Mouse (Mus musculus): ENCODE data around the gene Zfp281.

Gene Zfp281

DNA sequence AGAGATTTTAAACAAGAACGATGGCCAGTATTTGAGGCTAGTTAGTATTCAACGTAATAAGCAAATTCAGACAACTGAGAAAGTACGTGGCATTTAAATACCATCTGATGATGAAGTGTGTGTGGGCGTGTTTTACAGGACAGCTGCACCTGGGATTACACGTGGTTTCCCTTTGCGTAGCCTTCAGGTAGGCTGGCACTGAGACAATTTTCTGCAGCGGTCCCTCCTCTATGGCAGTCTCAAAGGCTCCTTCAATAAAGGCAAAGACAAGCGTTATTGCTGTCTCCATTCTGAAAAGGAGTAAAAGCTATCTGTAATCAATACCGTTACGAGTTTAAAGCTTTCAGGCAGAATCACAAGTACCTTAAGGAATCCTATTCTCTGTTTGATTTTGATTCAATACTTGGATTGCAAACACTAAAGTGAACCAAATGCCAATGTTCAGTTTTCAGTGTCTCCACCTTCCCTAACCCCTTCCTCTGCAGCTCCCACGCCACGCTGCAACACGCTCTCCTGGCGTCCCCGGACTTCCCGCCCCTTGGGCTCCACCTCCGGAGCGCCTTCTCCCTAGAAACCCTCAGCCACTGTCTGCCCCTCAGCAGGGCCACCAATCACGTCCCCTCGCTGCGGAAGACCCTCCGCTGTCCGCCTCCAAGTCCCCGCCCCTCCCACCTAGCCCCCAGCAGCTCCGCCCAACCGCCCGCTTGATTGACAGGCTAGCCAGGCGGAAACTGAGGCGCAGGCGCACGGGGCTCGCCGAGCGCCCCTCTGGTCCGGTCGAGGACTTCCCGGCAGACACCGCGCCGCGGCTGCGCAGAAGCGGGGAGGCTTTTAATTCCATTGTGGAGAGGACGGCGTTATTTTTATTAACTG lies at the start of gene Zfp281:
Zfp281 (plus strand) TSS at position 756 of the 873 bp plus-strand sequence.
- peak; percentile 94 to 95 for DNase-seq (ENCODE audit: low spot score in 2 of 2)

GRCm38 (mm10) chr1:136577890-136578663 lies 46.6 kb upstream of the Zfp281 start:
- no peak for DNase-seq (ENCODE audit: low spot score in 2 of 2)

DNA sequence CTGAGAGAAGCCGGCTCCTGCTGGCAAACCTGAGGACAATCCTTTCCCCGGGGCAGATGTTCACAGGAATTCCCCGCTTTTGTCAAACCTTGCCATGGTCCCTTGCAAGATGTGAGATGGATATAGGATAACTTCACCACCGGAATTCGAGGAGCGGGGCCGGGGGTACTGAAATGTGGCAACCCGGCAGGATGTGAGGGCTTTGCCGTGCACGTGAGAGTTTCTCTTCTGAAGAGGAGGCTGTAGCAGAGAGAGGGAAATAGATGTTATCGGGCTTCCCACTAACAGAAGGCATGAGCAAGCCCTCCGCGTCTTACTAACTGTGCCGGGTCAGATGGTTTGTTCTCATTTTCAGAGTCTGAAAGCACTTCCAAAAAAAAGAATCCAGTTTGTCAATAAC lies 45.3 kb upstream of the Zfp281 start:
- no peak for DNase-seq (ENCODE audit: low spot score in 2 of 2)

GRCm38 (mm10) chr1:136580266-136580665 lies 44.4 kb upstream of the Zfp281 start:
- DNase-seq (ENCODE audit: low spot score in 2 of 2): no peak

- DNase-seq (ENCODE audit: low spot score in 2 of 2): no peak
Measured at GRCm38 (mm10) chr1:136581841-136582240, 42.9 kb upstream of the Zfp281 start.

GRCm38 (mm10) chr1:136587761-136588405 lies 36.8 kb upstream of the Zfp281 start:
- no peak for DNase-seq (ENCODE audit: low spot score in 2 of 2)

GRCm38 (mm10) chr1:136588908-136589307 lies 35.8 kb upstream of the Zfp281 start:
- no peak for DNase-seq (ENCODE audit: low spot score in 2 of 2)

- no peak for DNase-seq (ENCODE audit: low spot score in 2 of 2)
Measured at GRCm38 (mm10) chr1:136592741-136593140, 32.0 kb upstream of the Zfp281 start.

DNA sequence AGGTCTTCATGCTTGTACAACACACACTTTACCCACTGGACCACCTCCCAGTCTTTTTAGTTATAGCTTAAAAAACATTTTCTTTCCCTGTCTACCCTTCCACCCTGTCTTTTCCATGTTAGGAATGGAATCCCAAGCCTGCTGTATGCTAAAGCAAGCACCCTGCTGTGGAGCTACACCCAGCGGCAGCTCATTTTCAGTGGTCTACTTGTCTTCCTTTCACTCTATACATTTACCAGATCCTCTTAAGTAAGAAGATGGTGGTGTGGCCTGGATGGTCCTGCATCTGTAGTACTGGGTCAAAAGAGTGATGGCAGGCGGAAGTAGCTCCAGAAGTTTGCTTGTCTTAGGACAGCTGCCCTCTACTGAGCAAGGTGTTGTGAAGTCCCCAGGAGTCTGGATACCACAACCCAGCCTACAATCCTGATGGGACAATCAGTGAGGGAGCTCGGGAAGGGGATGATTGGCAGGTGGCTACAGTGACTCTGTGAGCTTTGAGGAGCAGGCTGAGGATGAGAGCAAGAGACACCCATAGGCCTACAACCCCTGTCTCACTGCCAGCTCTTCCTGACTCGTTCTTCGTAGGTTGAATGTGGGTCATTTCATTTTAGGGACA lies 30.4 kb upstream of the Zfp281 start:
- DNase-seq (ENCODE audit: low spot score in 2 of 2): no peak

- DNase-seq (ENCODE audit: low spot score in 2 of 2): no peak
Measured at GRCm38 (mm10) chr1:136596821-136597220, 27.9 kb upstream of the Zfp281 start.

- no peak for DNase-seq (ENCODE audit: low spot score in 2 of 2)
Measured at GRCm38 (mm10) chr1:136598286-136598685, 26.4 kb upstream of the Zfp281 start.

DNA sequence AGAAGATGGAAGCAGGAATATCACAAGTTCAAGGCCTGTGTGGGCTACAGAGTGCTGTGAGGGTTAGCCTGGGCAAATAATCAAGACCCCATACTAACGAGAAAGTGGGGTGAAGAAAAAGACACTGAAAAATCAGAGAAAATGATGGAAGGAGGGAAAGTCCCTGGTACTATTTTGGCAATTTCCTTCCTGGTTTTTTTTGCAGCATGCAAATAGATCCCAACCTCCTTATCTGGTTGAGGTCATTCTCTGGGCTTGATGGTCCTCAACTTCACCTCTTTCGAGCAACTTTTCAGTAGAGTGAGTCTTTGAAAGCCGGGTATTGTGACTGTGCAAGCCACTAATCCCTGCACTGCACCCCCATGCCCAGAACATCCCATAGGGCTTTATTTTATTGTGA lies 24.6 kb upstream of the Zfp281 start:
- DNase-seq (ENCODE audit: low spot score in 2 of 2): no peak

- DNase-seq (ENCODE audit: low spot score in 2 of 2): no peak
Measured at GRCm38 (mm10) chr1:136600647-136601345, 23.9 kb upstream of the Zfp281 start.

- no peak for DNase-seq (ENCODE audit: low spot score in 2 of 2)
Measured at GRCm38 (mm10) chr1:136601346-136601888, 23.3 kb upstream of the Zfp281 start.

DNA sequence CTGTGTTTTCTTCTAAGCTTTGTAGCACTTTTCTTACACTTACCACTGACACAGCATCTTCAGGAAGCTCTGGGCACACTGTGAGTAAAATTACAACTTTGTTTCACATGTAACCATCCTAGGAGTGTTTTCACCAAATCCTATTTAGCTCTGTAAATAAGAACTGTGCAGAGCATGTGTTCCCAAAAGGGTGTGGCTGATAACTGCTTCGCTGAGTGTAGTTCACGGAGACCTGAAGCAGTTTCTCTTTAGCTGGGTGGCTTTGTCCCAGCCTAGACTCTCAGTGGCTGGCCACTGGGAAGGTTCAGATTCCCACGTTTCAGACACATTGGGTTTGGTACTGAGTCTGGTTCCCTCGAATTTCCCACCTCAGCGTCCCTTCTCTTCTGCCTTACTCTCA lies 22.4 kb upstream of the Zfp281 start:
- DNase-seq (ENCODE audit: low spot score in 2 of 2): no peak

GRCm38 (mm10) chr1:136604190-136604589 lies 20.5 kb upstream of the Zfp281 start:
- DNase-seq (ENCODE audit: low spot score in 2 of 2): no peak

DNA sequence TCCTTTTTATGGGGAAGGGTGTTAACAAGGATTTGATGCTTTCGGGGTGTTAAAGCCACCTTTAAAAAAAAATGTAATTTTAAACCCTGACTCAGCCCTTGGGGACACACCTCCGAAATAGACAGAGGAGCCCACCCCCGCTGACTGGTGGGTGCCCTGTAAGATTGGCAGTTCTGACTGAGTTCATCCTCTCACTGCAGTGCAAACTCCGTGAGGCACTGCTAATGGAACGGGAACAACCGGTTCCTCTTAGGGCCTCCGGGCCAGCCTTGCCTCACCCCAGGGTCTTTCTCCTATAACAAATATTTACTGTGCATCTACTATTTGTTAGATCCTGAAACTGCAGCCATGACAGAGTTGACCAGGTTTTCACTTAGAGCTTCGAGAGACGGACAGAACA lies 18.9 kb upstream of the Zfp281 start:
- DNase-seq (ENCODE audit: low spot score in 2 of 2): peak in 1 of 2 experiments; percentile 25

- DNase-seq (ENCODE audit: low spot score in 2 of 2): no peak
Measured at GRCm38 (mm10) chr1:136606278-136606677, 18.4 kb upstream of the Zfp281 start.

GRCm38 (mm10) chr1:136608339-136609261 lies 16.1 kb upstream of the Zfp281 start:
- DNase-seq (ENCODE audit: low spot score in 2 of 2): no peak

GRCm38 (mm10) chr1:136611803-136612202 lies 12.9 kb upstream of the Zfp281 start:
- DNase-seq (ENCODE audit: low spot score in 2 of 2): no peak
